Mouse (Mus musculus) megakaryocyte, embryonic 14.5 days (primary cell): ENCODE data around the gene Casq2.
"Not testable (repeated sequence)": the region's sequence is repeated elsewhere in the genome, so short reads cannot be mapped to it uniquely, and the experiment has no call there.

Experiments used
- FLI1 ChIP-seq: IDR thresholded peaks from 2 replicates; pipeline ENCODE4 v1.6.1; 2012; ENCODE audit warnings: low read length, inconsistent platforms, mixed read lengths
- GATA1 ChIP-seq: IDR thresholded peaks from 3 replicates; pipeline ENCODE4 v1.6.1; 2012; ENCODE audit warnings: mixed read lengths, low read length, inconsistent platforms, borderline replicate concordance

DNA sequence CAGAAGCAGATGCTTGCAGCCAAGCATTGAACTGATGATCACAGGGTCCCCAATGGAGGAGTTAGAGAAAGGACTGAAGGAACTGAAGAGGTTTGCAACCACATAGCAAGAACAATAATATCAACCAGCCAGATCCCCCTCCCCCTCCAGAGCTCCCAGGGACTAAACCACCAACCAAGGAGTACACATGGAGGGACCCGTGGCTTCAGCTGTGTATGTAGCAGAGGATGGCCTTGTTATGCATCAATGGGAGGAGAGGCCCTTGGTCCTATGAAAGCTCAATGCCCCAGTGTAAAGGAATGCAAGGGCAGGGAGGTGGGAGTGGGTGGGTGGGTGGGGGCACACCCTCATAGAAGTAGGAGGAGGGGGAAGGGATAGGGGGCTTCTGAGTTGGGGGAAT is 77.6 kb downstream of the Casq2 start:
- not testable (repeated sequence) for TF ChIP-seq GATA1, FLI1
